Mouse (Mus musculus) megakaryocyte-erythroid progenitor cell, adult 5 weeks (primary cell): ENCODE data around the gene Tnn. TPM values are rescaled to one million over a fixed set of nuclear protein-coding genes. Genes with fewer than 3 reads are reported as not detected.

Experiments used
- polyA plus RNA-seq: library from polyadenylated mRNA; stranded (reverse); fragments of >175 nt; gene quantifications from 2 replicates; pipeline ENCODE4 v1.2.3, GENCODE M21; 2012

Tnn gene
- not detected in 2 replicates for polyA plus RNA-seq

GRCm38 (mm10) chr1:160153480-160153879, at the start of gene Tnn:
Gene Tnn, minus strand, starts transcription at chr1:160153580.

GRCm38 (mm10) chr1:160194529-160195336, 41.4 kb upstream of the Tnn start, which contains the start of gene Mrps14:
Gene Mrps14, plus strand, starts transcription at chr1:160195215.

GRCm38 (mm10) chr1:160044237-160045021, 109.0 kb downstream of the Tnn start, which contains the start of gene 4930523C07Rik:
Gene 4930523C07Rik, plus strand, starts transcription at chr1:160044382.

Other genes starting within 250 kb of the Tnn start
- gene 4930523C07Rik, start 109.2 kb downstream of the Tnn start, polyA plus RNA-seq: 12.9 and 20.4 TPM in 2 replicates
- gene Mrps14, start 41.6 kb upstream of the Tnn start, polyA plus RNA-seq: 0.97 and 1.0 TPM in 2 replicates
- 124 and 127 TPM in 2 replicates for gene Cacybp, start 59.3 kb upstream of the Tnn start, polyA plus RNA-seq